Mouse (Mus musculus): ENCODE measurements around the gene Btnl2.
A peak's percentile ranks its signal among the peaks of the same experiment; 100 is the strongest.

Gene Btnl2

GRCm38 (mm10) chr17:34347606-34348308 is 6.9 kb upstream of the Btnl2 start:
- DNase-seq (ENCODE audit: low spot score in 2 of 2): peak; percentile 62 to 80

GRCm38 (mm10) chr17:34349429-34349828 is 5.2 kb upstream of the Btnl2 start:
- DNase-seq (ENCODE audit: low spot score in 2 of 2): peak; percentile 88 to 89

GRCm38 (mm10) chr17:34354940-34355339 is 318 bp downstream of the Btnl2 start:
- DNase-seq (ENCODE audit: low spot score in 2 of 2): no peak

- no peak for DNase-seq (ENCODE audit: low spot score in 2 of 2)
Measured at GRCm38 (mm10) chr17:34362954-34363546, 8.4 kb downstream of the Btnl2 start.

- DNase-seq (ENCODE audit: low spot score in 2 of 2): no peak
Measured at GRCm38 (mm10) chr17:34363676-34364310, 9.2 kb downstream of the Btnl2 start.

GRCm38 (mm10) chr17:34365031-34365430 is 10.4 kb downstream of the Btnl2 start:
- no peak for DNase-seq (ENCODE audit: low spot score in 2 of 2)

- DNase-seq (ENCODE audit: low spot score in 2 of 2): no peak
Measured at GRCm38 (mm10) chr17:34370563-34370962, 15.9 kb downstream of the Btnl2 start.

GRCm38 (mm10) chr17:34373055-34373709 is 18.6 kb downstream of the Btnl2 start:
- no peak for DNase-seq (ENCODE audit: low spot score in 2 of 2)

GRCm38 (mm10) chr17:34376847-34377246 is 22.2 kb downstream of the Btnl2 start, which contains the start of gene Btnl1:
Btnl1 (plus strand) TSS chr17:34377132.
- DNase-seq (ENCODE audit: low spot score in 2 of 2): no peak

GRCm38 (mm10) chr17:34377450-34378209 is 23.0 kb downstream of the Btnl2 start:
- no peak for DNase-seq (ENCODE audit: low spot score in 2 of 2)

GRCm38 (mm10) chr17:34378716-34379115 is 24.1 kb downstream of the Btnl2 start:
- no peak for DNase-seq (ENCODE audit: low spot score in 2 of 2)

- DNase-seq (ENCODE audit: low spot score in 2 of 2): no peak
Measured at GRCm38 (mm10) chr17:34379451-34379850, 24.8 kb downstream of the Btnl2 start.

GRCm38 (mm10) chr17:34381876-34382275 is 27.3 kb downstream of the Btnl2 start:
- DNase-seq (ENCODE audit: low spot score in 2 of 2): no peak

GRCm38 (mm10) chr17:34383212-34383611 is 28.6 kb downstream of the Btnl2 start:
- DNase-seq (ENCODE audit: low spot score in 2 of 2): no peak

GRCm38 (mm10) chr17:34384699-34385098 is 30.1 kb downstream of the Btnl2 start:
- DNase-seq (ENCODE audit: low spot score in 2 of 2): no peak

GRCm38 (mm10) chr17:34386656-34387055 is 32.0 kb downstream of the Btnl2 start:
- DNase-seq (ENCODE audit: low spot score in 2 of 2): no peak

GRCm38 (mm10) chr17:34388513-34388912 is 33.9 kb downstream of the Btnl2 start:
- DNase-seq (ENCODE audit: low spot score in 2 of 2): no peak

GRCm38 (mm10) chr17:34391507-34391906 is 36.9 kb downstream of the Btnl2 start:
- DNase-seq (ENCODE audit: low spot score in 2 of 2): no peak

GRCm38 (mm10) chr17:34392321-34392720 is 37.7 kb downstream of the Btnl2 start:
- DNase-seq (ENCODE audit: low spot score in 2 of 2): peak in 1 of 2 experiments; percentile 38

- DNase-seq (ENCODE audit: low spot score in 2 of 2): no peak
Measured at GRCm38 (mm10) chr17:34397357-34397756, 42.7 kb downstream of the Btnl2 start.

GRCm38 (mm10) chr17:34398058-34398710 is 43.6 kb downstream of the Btnl2 start:
- DNase-seq (ENCODE audit: low spot score in 2 of 2): peak; percentile 64 to 75
